Mouse (Mus musculus) C2C12 (cell line): Measurements from ENCODE around the gene Shmt2. TPM values are rescaled to one million over a fixed set of nuclear protein-coding genes. Genes with fewer than 3 reads are reported as not detected.
A peak's percentile ranks its signal among the peaks of the same experiment; 100 is the strongest.

Source experiments
- H3K27me3 ChIP-seq: one replicate; pipeline ENCODE4 v1.6.1; 2011; ENCODE audit not compliant: control insufficient read depth, insufficient read depth, insufficient read length
- H3K36me3 ChIP-seq: one replicate; pipeline ENCODE4 v1.6.1; 2011; ENCODE audit not compliant: control insufficient read depth, insufficient read depth
- H3K4me3 ChIP-seq: one replicate; pipeline ENCODE4 v1.5.1; 2011; ENCODE audit warnings: mild to moderate bottlenecking, control low read depth; ENCODE audit not compliant: poor library complexity, insufficient read depth, severe bottlenecking
- H3K79me2 ChIP-seq: one replicate; pipeline ENCODE4 v1.6.1; 2011; ENCODE audit not compliant: control insufficient read depth, insufficient read depth
- H3K79me3 ChIP-seq: one replicate; pipeline ENCODE4 v1.6.1; 2011; ENCODE audit warnings: low read depth, control low read depth
- H3ac ChIP-seq: one replicate; pipeline ENCODE3; 2011; ENCODE audit warnings: low read depth; ENCODE audit not compliant: control insufficient read depth, insufficient read length
- CEBPB ChIP-seq: IDR thresholded peaks from one replicate; pipeline ENCODE4 v1.6.1; 2011; ENCODE audit warnings: low read depth, mild to moderate bottlenecking, control low read depth, moderate library complexity
- CTCF ChIP-seq: IDR thresholded peaks from one replicate; pipeline ENCODE4 v1.5.1; 2011; ENCODE audit not compliant: control insufficient read depth, insufficient read depth, insufficient read length
- FOSL1 ChIP-seq: IDR thresholded peaks from one replicate; pipeline ENCODE4 v1.8.0; 2011; ENCODE audit warnings: mild to moderate bottlenecking, low read length; ENCODE audit not compliant: poor library complexity, insufficient read depth, severe bottlenecking
- MAX ChIP-seq: IDR thresholded peaks from one replicate; pipeline ENCODE4 v1.6.1; 2011; ENCODE audit warnings: mild to moderate bottlenecking, control low read depth
- MYOD1 ChIP-seq: IDR thresholded peaks from one replicate; pipeline ENCODE4 v1.6.1; 2011; ENCODE audit warnings: low read depth; ENCODE audit not compliant: control insufficient read depth, insufficient read length
- MYOG ChIP-seq: IDR thresholded peaks from one replicate; pipeline ENCODE4 v1.6.1; 2011; ENCODE audit not compliant: control insufficient read depth, insufficient read length; ENCODE audit errors: extremely low read depth
- USF1 ChIP-seq: IDR thresholded peaks from one replicate; pipeline ENCODE4 v1.6.1; 2011; ENCODE audit warnings: low read depth, mild to moderate bottlenecking, control low read depth, moderate library complexity
- polyA plus RNA-seq: library from polyadenylated mRNA; unstranded; fragments of >200 nt; fragmentation: generic; extraction: Trizol; gene quantifications from one replicate; pipeline ENCODE4 v1.2.1, GENCODE M21; 2012; ENCODE audit warnings: missing spikeins

Gene Shmt2
- polyA plus RNA-seq, 1 experiment = 340 TPM

GRCm38 (mm10) chr10:127541510-127541909 is 19.3 kb upstream of the Shmt2 start:
- Histone ChIP-seq H3K4me3 (no peak overlapping the region), H3K79me2 (no peaks in the 10 kb centered on the region), H3ac (no peak overlapping the region), H3K27me3 (no peaks in the 10 kb centered on the region), H3K79me3 (no peaks in the 10 kb centered on the region), H3K36me3 (peaks cover 77% of the 10 kb centered on the region)
- TF ChIP-seq CEBPB (no peak), MAX (no peak), MYOG (no peak), FOSL1 (no peak), MYOD1 (no peak), USF1 (no peak), CTCF (no peak)

DNA sequence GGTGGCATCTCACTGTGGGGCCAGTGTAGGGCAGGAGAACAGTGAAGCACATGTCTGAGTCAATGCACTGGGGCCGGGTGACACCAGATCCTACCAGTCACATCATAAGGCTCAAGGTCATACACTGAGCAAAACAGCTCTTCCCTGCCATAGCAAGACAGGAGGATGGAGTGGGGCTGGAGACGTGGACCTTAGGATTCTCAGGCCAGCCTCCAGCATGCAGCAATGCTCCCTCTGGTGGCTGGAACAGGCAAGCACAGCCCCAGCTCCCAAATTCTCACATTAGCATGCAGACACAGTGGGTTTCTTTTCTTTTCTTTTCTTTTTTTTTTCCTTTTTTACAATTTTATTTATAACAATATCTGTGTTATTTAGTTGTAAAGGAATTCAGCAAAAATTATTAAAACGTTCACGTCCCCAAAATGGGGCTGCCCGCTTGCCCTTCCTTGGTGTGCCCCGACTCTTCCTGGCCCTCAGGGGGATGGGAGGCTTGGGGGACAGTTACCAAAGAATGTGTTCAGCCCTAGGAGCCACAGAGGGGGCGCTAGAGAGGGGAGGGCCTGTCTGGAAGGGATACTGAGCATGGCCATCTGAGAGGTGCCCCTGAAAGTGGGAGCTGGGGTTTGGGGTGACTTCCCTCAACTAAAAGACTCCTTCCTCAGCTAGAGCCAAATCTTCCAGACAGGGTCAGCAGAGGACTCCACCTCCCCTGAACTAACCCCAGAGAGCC is 15.8 kb upstream of the Shmt2 start:
- no peak overlapping the region for H3K4me3 ChIP-seq
- H3K36me3 ChIP-seq = peaks cover 42% of the 10 kb centered on the region

DNA sequence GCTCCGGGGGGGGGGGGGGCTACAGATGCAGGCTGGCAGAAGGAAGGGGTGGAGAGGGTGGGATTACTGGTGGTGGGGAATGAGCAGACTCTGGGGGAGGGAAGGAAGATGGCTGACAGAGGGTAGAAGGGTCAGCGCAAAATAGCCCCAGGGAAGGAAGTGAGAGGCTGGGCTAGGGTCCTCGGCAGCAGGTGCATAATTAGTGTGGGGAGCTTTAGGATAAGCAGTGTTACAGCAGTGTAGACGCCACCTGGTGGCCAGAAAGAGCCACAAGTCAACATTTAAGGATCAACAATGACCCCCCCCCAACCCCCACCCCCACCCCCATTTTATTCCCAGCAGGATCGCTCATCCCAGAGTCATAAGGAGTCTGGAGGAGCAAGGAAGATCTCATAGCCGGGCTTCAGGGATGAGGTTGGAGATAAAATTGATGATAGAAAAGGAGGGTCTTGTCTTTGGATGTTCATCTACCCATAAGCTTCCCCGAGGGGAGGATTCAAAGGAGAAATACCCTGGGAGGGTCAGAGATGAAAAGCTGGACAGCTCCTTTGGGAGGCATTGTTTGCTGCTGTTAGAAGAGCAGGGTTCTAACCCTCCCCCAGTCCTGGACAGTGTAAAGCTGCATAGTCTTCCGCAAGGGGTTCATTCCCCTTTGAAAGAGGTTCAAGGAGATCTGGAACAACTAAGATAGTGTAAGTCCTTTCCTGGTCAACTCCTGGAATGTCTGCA is 14.5 kb upstream of the Shmt2 start:
- H3K79me2 ChIP-seq = no peaks in the 10 kb centered on the region
- peaks cover 30% of the 10 kb centered on the region for H3K36me3 ChIP-seq
- TF ChIP-seq MYOD1 (no peak), CTCF (peak; percentile 33)
- H3ac ChIP-seq = no peak overlapping the region
- no peaks in the 10 kb centered on the region for H3K79me3 ChIP-seq
- H3K27me3 ChIP-seq = peaks cover 18% of the 10 kb centered on the region
- H3K4me3 ChIP-seq = no peak overlapping the region

More for the DNA sequence above, 15.8 kb upstream of the Shmt2 start:
- no peaks in the 10 kb centered on the region for H3K79me3 ChIP-seq
- no peaks in the 10 kb centered on the region for H3K79me2 ChIP-seq
- peaks cover 8% of the 10 kb centered on the region for H3K27me3 ChIP-seq
- no peak overlapping the region for H3ac ChIP-seq
- TF ChIP-seq FOSL1 (no peak), CTCF (peak; percentile 90)

GRCm38 (mm10) chr10:127534929-127535384 is 12.7 kb upstream of the Shmt2 start:
- Histone ChIP-seq H3ac (peak overlapping the region; percentile 54), H3K36me3 (peaks cover 19% of the 10 kb centered on the region), H3K79me2 (no peaks in the 10 kb centered on the region), H3K4me3 (no peak overlapping the region), H3K79me3 (no peaks in the 10 kb centered on the region), H3K27me3 (peaks cover 36% of the 10 kb centered on the region)
- no peak for TF ChIP-seq USF1
- TF ChIP-seq CTCF = no peak
- no peak for TF ChIP-seq CEBPB

- H3K4me3 ChIP-seq = no peak within 1 kb of the TSS
- H3ac ChIP-seq = peak within 1 kb of the TSS; percentile 79
- no peaks in the 10 kb centered on the region for H3K79me2 ChIP-seq
- H3K79me3 ChIP-seq = no peaks in the 10 kb centered on the region
- TF ChIP-seq CTCF = no peak
- no peak for TF ChIP-seq USF1
- TF ChIP-seq MYOD1 = no peak
- TF ChIP-seq CEBPB = no peak
- TF ChIP-seq MYOG = no peak
- H3K27me3 ChIP-seq = peaks cover 42% of the 10 kb centered on the region
- peaks cover 15% of the 10 kb centered on the region for H3K36me3 ChIP-seq
These were observed 12.0 kb upstream of the Shmt2 start, which contains the start of gene Nxph4 for GRCm38 (mm10) chr10:127534036-127534928. TSS of gene Nxph4 (minus strand) at chr10:127534559.
